ENCODE assay signal across 13 mouse cellular contexts in genomic region chr9:28225824-28226569, GRCm38 (mm10).
DNase-seq lines count a peak whose midpoint lies in the region.
"Had no signal": no experiment of that assay in that cellular context is flagged by ENCODE, and none has a peak within 500 bp of the region (broad histone marks: within the 10 kb centered on the region; RNA-seq: fewer than 3 reads in every experiment).

No protein-coding gene starts in this region.

- DNase-seq in frontal cortex, postnatal 36 days (ENCODE audit: low spot score in 2 of 2), result peak; percentile 36 to 82
- DNase-seq in frontal cortex, postnatal 25 days (ENCODE audit: low spot score in 2 of 2), result no peak
- DNase-seq in brain, adult 2 months (ENCODE audit: low read depth, low spot score), result peak; percentile 79
- peak; percentile 50 to 69 for DNase-seq in cerebellum, adult 18-20 months
- DNase-seq in left cerebral cortex, adult 18-20 months (ENCODE audit: low spot score in 2 of 2), result peak; percentile 41 to 53
- no peak for DNase-seq in heart, adult 9 months (ENCODE audit: low spot score in 2 of 2)
- no peak for DNase-seq in adrenal gland, adult 18-20 months (ENCODE audit: low spot score in 2 of 2)
- DNase-seq: adrenal gland, postnatal 14 days; kidney, adult 8-10 months; lung, postnatal 36 days; midbrain, embryonic 14.5 days; spleen, adult 18-20 months; thymus, postnatal 4 days had no signal

Comparison
In these comparisons a context has a peak if more than half of its experiments do, and no peak if none do; other contexts are left out.
1. DNase-seq: peak in frontal cortex, postnatal 36 days (2 of 2), brain, adult 2 months (single experiment), cerebellum, adult 18-20 months (2 of 2) and left cerebral cortex, adult 18-20 months (2 of 2); none in frontal cortex, postnatal 25 days (0 of 2), heart, adult 9 months (0 of 2) and adrenal gland, adult 18-20 months (0 of 2).